Mouse (Mus musculus) spleen, adult 2 months (tissue): ENCODE measurements around the gene Ssh2. TPM values are rescaled to one million over a fixed set of nuclear protein-coding genes. Genes with fewer than 3 reads are reported as not detected.
A peak's percentile ranks its signal among the peaks of the same experiment; 100 is the strongest.

Experiments used
- DNase-seq, 2 experiments: peaks; one replicate each; pipeline versions ENCODE4 v3.0.0 to v3.0.0-alpha.2; 2012 to 2021; ENCODE audit warnings: low spot score in 2 of 2, low read depth in 1 of 2
- H3K27ac ChIP-seq: fragments of 200-500 bp; 2 replicates; pipeline ENCODE4 v1.5.1; 2012; ENCODE audit warnings: low read length, inconsistent platforms; ENCODE audit not compliant: insufficient read depth
- H3K27me3 ChIP-seq: fragments of 200-500 bp; 2 replicates; pipeline ENCODE4 v1.6.1; 2012; ENCODE audit warnings: mild to moderate bottlenecking, moderate library complexity, low read length, inconsistent platforms; ENCODE audit not compliant: control insufficient read depth, insufficient read depth
- H3K36me3 ChIP-seq: fragments of 200-500 bp; 2 replicates; pipeline ENCODE4 v1.6.1; 2012; ENCODE audit warnings: mild to moderate bottlenecking, low read length, inconsistent platforms; ENCODE audit not compliant: control insufficient read depth, insufficient read depth
- H3K4me1 ChIP-seq: fragments of 200-500 bp; 2 replicates; pipeline ENCODE4 v1.6.1; 2011; ENCODE audit warnings: inconsistent platforms; ENCODE audit not compliant: control insufficient read depth, insufficient read depth, insufficient read length
- H3K4me3 ChIP-seq: fragments of 200-500 bp; 2 replicates; pipeline ENCODE4 v1.5.1; 2011; ENCODE audit warnings: mild to moderate bottlenecking, inconsistent platforms; ENCODE audit not compliant: insufficient read depth, insufficient read length; ENCODE audit errors: extremely low read depth
- CTCF ChIP-seq: fragments of 200-500 bp; IDR thresholded peaks from 2 replicates; pipeline ENCODE4 v1.5.1; 2011; ENCODE audit warnings: mild to moderate bottlenecking, inconsistent platforms; ENCODE audit not compliant: insufficient read depth, insufficient read length, insufficient replicate concordance; ENCODE audit errors: extremely low read depth
- POLR2A ChIP-seq: fragments of 200-500 bp; IDR thresholded peaks from 2 replicates; pipeline ENCODE4 v1.6.1; 2011; ENCODE audit warnings: low read depth, low read length, inconsistent platforms
- WGBS: fragments of 180-500 bp; shearing (Covaris S2); methylation state at CpG from one replicate; pipeline ENCODE4 v1.1.7; 2018; 5-methylcytosine and 5-hydroxymethylcytosine counted together
- polyA plus RNA-seq: library from polyadenylated mRNA; depleted of rRNA; stranded (reverse); fragments of >200 nt; gene quantifications from 2 replicates; pipeline ENCODE4 v1.2.3, GENCODE M21; 2012

Ssh2 gene
- polyA plus RNA-seq, 1 experiment = 21.2 TPM

- H3K4me3 ChIP-seq = no peak overlapping the region
These were observed 131.2 kb downstream of the Ssh2 start for GRCm38 (mm10) chr11:77347273-77347672.

GRCm38 (mm10) chr11:77348142-77348741 is 132.2 kb downstream of the Ssh2 start:
- Histone ChIP-seq H3K27ac (peak overlapping the region; percentile 98), H3K4me1 (peaks cover 8% of the 10 kb centered on the region), H3K27me3 (0 out of 2 replicates have a peak, but pooled peaks cover 1% of the 10 kb centered on the region), H3K36me3 (peaks cover 3% of the 10 kb centered on the region; the same call in 1 of the 2 replicates), H3K4me3 (peak overlapping the region; percentile 100)
- DNase-seq = peak; percentile 65 to 95
- peak; percentile 90 for TF ChIP-seq POLR2A
- TF ChIP-seq CTCF = no peak
- under 1% methylated on average over 54 of the region's 54 CpGs for WGBS

More at GRCm38 (mm10) chr11:77347273-77347672, 131.2 kb downstream of the Ssh2 start:
- Histone ChIP-seq H3K27ac (no peak overlapping the region), H3K36me3 (peaks cover 3% of the 10 kb centered on the region; the same call in 1 of the 2 replicates), H3K27me3 (0 out of 2 replicates have a peak, but pooled peaks cover 1% of the 10 kb centered on the region), H3K4me1 (peaks cover 8% of the 10 kb centered on the region)
- 84% methylated on average over 4 of the region's 4 CpGs for WGBS
- TF ChIP-seq POLR2A (no peak), CTCF (no peak)
- no peak for DNase-seq

DNA sequence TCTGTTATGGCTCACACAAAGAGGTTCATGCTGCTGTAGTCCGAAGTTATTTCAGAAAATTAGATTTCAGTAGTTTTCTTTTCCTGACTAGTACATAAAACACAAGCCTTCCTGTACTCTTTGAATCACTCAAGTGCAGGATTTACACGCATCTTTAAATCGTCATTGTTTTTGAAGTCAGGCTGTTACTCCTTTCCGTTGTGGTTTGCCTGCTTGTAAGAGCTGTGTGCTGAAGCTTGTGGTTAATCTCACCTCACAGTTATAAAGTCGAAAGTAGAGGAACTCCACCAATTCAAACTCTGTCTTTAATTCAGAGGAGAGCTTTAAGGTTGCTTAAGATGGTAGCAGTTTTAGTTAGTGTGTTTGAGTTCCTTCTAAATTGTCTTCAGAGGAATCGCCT is 132.9 kb downstream of the Ssh2 start:
- peak; percentile 13 to 72 for DNase-seq

DNA sequence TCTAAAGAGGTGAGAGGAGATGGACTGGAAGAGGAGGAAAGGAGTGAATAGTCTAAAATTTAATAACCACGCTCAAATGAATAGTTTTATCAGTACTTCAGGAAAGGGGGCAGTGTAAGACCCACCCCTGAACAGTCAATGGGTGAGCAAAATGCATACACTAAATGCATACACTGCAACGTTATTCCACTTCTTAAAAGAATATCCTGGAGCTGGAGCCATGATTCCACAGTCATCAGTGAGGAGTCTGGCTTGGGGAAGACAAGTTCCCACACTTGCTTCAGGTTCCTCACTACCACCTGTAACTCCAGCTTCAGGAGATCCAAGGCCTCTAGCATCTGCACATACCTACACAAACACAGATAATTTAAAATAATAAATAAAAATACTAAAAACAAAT is 133.6 kb downstream of the Ssh2 start:
- H3K36me3 ChIP-seq = peaks cover 3% of the 10 kb centered on the region; the same call in 1 of the 2 replicates
- WGBS = 49% methylated on average over 2 of the region's 2 CpGs
- no peak for DNase-seq
- H3K27me3 ChIP-seq = 0 out of 2 replicates have a peak, but pooled peaks cover 1% of the 10 kb centered on the region
- H3K4me3 ChIP-seq = peak overlapping the region; percentile 100; the same call in 1 of the 2 replicates
- H3K4me1 ChIP-seq = peaks cover 8% of the 10 kb centered on the region
- no peak for TF ChIP-seq POLR2A
- no peak for TF ChIP-seq CTCF
- no peak overlapping the region for H3K27ac ChIP-seq

More for the DNA sequence above, 132.9 kb downstream of the Ssh2 start:
- Histone ChIP-seq H3K27ac (peak overlapping the region; percentile 98), H3K36me3 (peaks cover 3% of the 10 kb centered on the region; the same call in 1 of the 2 replicates), H3K4me3 (peak overlapping the region; percentile 100), H3K27me3 (0 out of 2 replicates have a peak, but pooled peaks cover 1% of the 10 kb centered on the region), H3K4me1 (peaks cover 8% of the 10 kb centered on the region)
- 3% methylated on average over 6 of the region's 6 CpGs for WGBS
- TF ChIP-seq CTCF = no peak
- TF ChIP-seq POLR2A = no peak

GRCm38 (mm10) chr11:77355055-77355454 is 139.0 kb downstream of the Ssh2 start:
- Histone ChIP-seq H3K27ac (no peak overlapping the region), H3K4me3 (no peak overlapping the region), H3K27me3 (no peaks in the 10 kb centered on the region), H3K36me3 (peaks cover 3% of the 10 kb centered on the region; the same call in 1 of the 2 replicates), H3K4me1 (peaks cover 4% of the 10 kb centered on the region)
- no peak for TF ChIP-seq POLR2A
- no peak for TF ChIP-seq CTCF
- peak in 1 of 2 experiments; percentile 4 for DNase-seq
- WGBS = 43% methylated on average over 3 of the region's 3 CpGs

DNA sequence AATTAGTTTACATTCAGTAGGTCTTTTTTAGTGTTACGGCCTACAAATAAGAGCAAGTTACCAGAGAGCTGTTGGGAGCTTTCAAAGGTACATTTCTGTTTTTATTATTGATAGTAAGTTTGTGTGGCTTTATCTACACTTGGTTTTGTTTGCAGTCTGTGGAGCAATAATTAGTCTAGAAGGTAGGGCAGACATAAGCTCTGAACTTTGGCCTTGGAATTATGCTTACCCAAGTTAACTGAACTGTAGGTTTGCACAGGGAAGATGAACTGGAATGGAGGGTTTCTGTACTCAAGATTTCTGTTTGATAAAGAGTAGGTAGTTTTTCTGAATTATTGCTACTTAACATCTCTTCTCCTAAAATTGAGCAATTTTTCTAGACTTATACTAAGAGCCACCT is 141.8 kb downstream of the Ssh2 start:
- Histone ChIP-seq H3K36me3 (no peaks in the 10 kb centered on the region), H3K27me3 (no peaks in the 10 kb centered on the region), H3K4me3 (no peak overlapping the region), H3K27ac (no peak overlapping the region), H3K4me1 (peaks cover 6% of the 10 kb centered on the region; the same call in 1 of the 2 replicates)
- 97% methylated on average over 1 of the region's 1 CpGs for WGBS
- DNase-seq = no peak
- TF ChIP-seq POLR2A = no peak
- no peak for TF ChIP-seq CTCF

DNA sequence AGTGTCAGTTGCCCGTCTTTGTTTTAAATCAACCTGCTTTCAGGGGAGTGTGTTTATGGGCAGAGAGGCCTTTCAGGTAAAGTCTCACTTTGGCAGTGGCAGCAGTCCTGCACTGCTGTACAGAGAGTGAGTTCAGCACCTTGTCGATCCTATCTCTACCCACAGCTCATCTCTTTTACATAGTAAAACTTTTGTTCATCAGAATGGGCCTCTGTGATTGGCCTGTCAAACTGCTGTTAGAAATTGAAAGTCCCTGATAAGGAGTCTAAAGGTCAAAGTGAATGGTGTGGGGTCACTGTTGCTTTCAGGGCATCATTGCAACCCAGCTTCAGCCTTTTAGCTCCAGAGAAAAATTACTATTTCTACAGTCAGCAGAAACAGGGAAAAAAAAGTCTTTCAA is 147.4 kb downstream of the Ssh2 start:
- DNase-seq = no peak
- Histone ChIP-seq H3K27me3 (no peaks in the 10 kb centered on the region), H3K27ac (no peak overlapping the region), H3K4me1 (peaks cover 10% of the 10 kb centered on the region; the same call in 1 of the 2 replicates), H3K4me3 (no peak overlapping the region), H3K36me3 (no peaks in the 10 kb centered on the region)
- no peak for TF ChIP-seq POLR2A
- TF ChIP-seq CTCF = no peak
- WGBS = 77% methylated on average over 2 of the region's 2 CpGs
